Mouse (Mus musculus): ENCODE measurements at regions not wholly inside any gene's neighbourhood (a gene's known extent, or its start where the extent isn't known, plus 50 kb on each side); places are given as distances from the start of the nearest gene placed in this dataset.

- no peak for ATAC-seq
- Histone ChIP-seq H3K4me1 (ENCODE audit: insufficient read depth, low read depth, low read length) (no peaks in the 10 kb centered on the region), H3K27me3 (replicated peaks; ENCODE audit: insufficient read depth, low read length) (no peaks in the 10 kb centered on the region), H3K4me3 (ENCODE audit: low read depth, low read length) (no peak overlapping the region), H3K4me2 (replicated peaks; ENCODE audit: low read depth, low read length) (no peak overlapping the region), H3K36me3 (ENCODE audit: insufficient read depth, low read length) (no peaks in the 10 kb centered on the region), H3K9me3 (ENCODE audit: low read length) (no peaks in the 10 kb centered on the region), H3K27ac (ENCODE audit: low read length) (no peak overlapping the region), H3K9ac (replicated peaks; ENCODE audit: low read depth) (no peak overlapping the region)
- TF ChIP-seq EP300 (IDR thresholded peaks at IDR 0.05) (no peak), CTCF (IDR thresholded peaks at IDR 0.05) (no peak)
- 85% methylated on average over 1 of the region's 1 CpGs for WGBS
- no peak for DNase-seq (ENCODE audit: low spot score)
Measured at GRCm38 (mm10) chr13:46193131-46193530, 80.4 kb upstream of the Stmnd1 start.

GRCm38 (mm10) chr13:46189726-46190125 lies 83.8 kb upstream of the Stmnd1 start:
- no peaks in the 10 kb centered on the region for H3K36me3 ChIP-seq (ENCODE audit: insufficient read depth, low read length)
- no peak overlapping the region for H3K9ac ChIP-seq (replicated peaks; ENCODE audit: low read depth)
- no peak for DNase-seq (ENCODE audit: low spot score)
- H3K27me3 ChIP-seq (replicated peaks; ENCODE audit: insufficient read depth, low read length), result no peaks in the 10 kb centered on the region
- no peak for ATAC-seq
- 58% methylated on average over 2 of the region's 2 CpGs for WGBS
- no peak overlapping the region for H3K4me3 ChIP-seq (ENCODE audit: low read depth, low read length)
- H3K9me3 ChIP-seq (ENCODE audit: low read length), result no peaks in the 10 kb centered on the region
- H3K4me1 ChIP-seq (ENCODE audit: insufficient read depth, low read depth, low read length), result no peaks in the 10 kb centered on the region
- no peak for TF ChIP-seq EP300 (IDR thresholded peaks at IDR 0.05)
- no peak for TF ChIP-seq CTCF (IDR thresholded peaks at IDR 0.05)
- no peak overlapping the region for H3K4me2 ChIP-seq (replicated peaks; ENCODE audit: low read depth, low read length)
- H3K27ac ChIP-seq (ENCODE audit: low read length), result no peak overlapping the region

GRCm38 (mm10) chr13:46182851-46183250 lies 90.7 kb upstream of the Stmnd1 start:
- H3K9ac ChIP-seq (replicated peaks; ENCODE audit: low read depth), result no peak overlapping the region
- no peaks in the 10 kb centered on the region for H3K36me3 ChIP-seq (ENCODE audit: insufficient read depth, low read length)
- H3K27me3 ChIP-seq (replicated peaks; ENCODE audit: insufficient read depth, low read length), result no peaks in the 10 kb centered on the region
- H3K4me2 ChIP-seq (replicated peaks; ENCODE audit: low read depth, low read length), result no peak overlapping the region
- 74% methylated on average over 8 of the region's 8 CpGs for WGBS
- H3K27ac ChIP-seq (ENCODE audit: low read length), result no peak overlapping the region
- DNase-seq (ENCODE audit: low spot score) (peak; percentile 51), ATAC-seq (no peak)
- H3K4me1 ChIP-seq (ENCODE audit: insufficient read depth, low read depth, low read length), result no peaks in the 10 kb centered on the region
- TF ChIP-seq EP300 (IDR thresholded peaks at IDR 0.05), result no peak
- TF ChIP-seq CTCF (IDR thresholded peaks at IDR 0.05), result peak; percentile 38
- no peaks in the 10 kb centered on the region for H3K9me3 ChIP-seq (ENCODE audit: low read length)
- H3K4me3 ChIP-seq (ENCODE audit: low read depth, low read length), result no peak overlapping the region

GRCm38 (mm10) chr13:46180606-46181133 lies 92.9 kb upstream of the Stmnd1 start:
- peak; percentile 49 for DNase-seq (ENCODE audit: low spot score)
- Histone ChIP-seq H3K4me1 (ENCODE audit: insufficient read depth, low read depth, low read length) (no peaks in the 10 kb centered on the region), H3K4me3 (ENCODE audit: low read depth, low read length) (no peak overlapping the region), H3K36me3 (ENCODE audit: insufficient read depth, low read length) (no peaks in the 10 kb centered on the region), H3K27ac (ENCODE audit: low read length) (no peak overlapping the region), H3K4me2 (replicated peaks; ENCODE audit: low read depth, low read length) (peak overlapping the region; percentile 23; the same call in 1 of the 2 replicates), H3K9me3 (ENCODE audit: low read length) (no peaks in the 10 kb centered on the region), H3K9ac (replicated peaks; ENCODE audit: low read depth) (no peak overlapping the region), H3K27me3 (replicated peaks; ENCODE audit: insufficient read depth, low read length) (no peaks in the 10 kb centered on the region)
- 20% methylated on average over 12 of the region's 12 CpGs for WGBS
- ATAC-seq, result no peak
- TF ChIP-seq EP300 (IDR thresholded peaks at IDR 0.05) (no peak), CTCF (IDR thresholded peaks at IDR 0.05) (no peak)

GRCm38 (mm10) chr13:46179916-46180315 lies 93.6 kb upstream of the Stmnd1 start:
- H3K9ac ChIP-seq (replicated peaks; ENCODE audit: low read depth), result no peak overlapping the region
- no peak overlapping the region for H3K4me2 ChIP-seq (replicated peaks; ENCODE audit: low read depth, low read length)
- no peak overlapping the region for H3K27ac ChIP-seq (ENCODE audit: low read length)
- DNase-seq (ENCODE audit: low spot score), result no peak
- 84% methylated on average over 3 of the region's 3 CpGs for WGBS
- no peaks in the 10 kb centered on the region for H3K9me3 ChIP-seq (ENCODE audit: low read length)
- ATAC-seq, result no peak
- no peak overlapping the region for H3K4me3 ChIP-seq (ENCODE audit: low read depth, low read length)
- H3K4me1 ChIP-seq (ENCODE audit: insufficient read depth, low read depth, low read length), result no peaks in the 10 kb centered on the region
- no peak for TF ChIP-seq EP300 (IDR thresholded peaks at IDR 0.05)
- TF ChIP-seq CTCF (IDR thresholded peaks at IDR 0.05), result no peak
- H3K27me3 ChIP-seq (replicated peaks; ENCODE audit: insufficient read depth, low read length), result no peaks in the 10 kb centered on the region
- H3K36me3 ChIP-seq (ENCODE audit: insufficient read depth, low read length), result no peaks in the 10 kb centered on the region

GRCm38 (mm10) chr13:46173103-46173502 lies 100.4 kb upstream of the Stmnd1 start:
- no peak for TF ChIP-seq CTCF (IDR thresholded peaks at IDR 0.05)
- TF ChIP-seq EP300 (IDR thresholded peaks at IDR 0.05), result no peak
- Histone ChIP-seq H3K9ac (replicated peaks; ENCODE audit: low read depth) (no peak overlapping the region), H3K4me2 (replicated peaks; ENCODE audit: low read depth, low read length) (no peak overlapping the region), H3K36me3 (ENCODE audit: insufficient read depth, low read length) (no peaks in the 10 kb centered on the region), H3K9me3 (ENCODE audit: low read length) (no peaks in the 10 kb centered on the region), H3K27ac (ENCODE audit: low read length) (no peak overlapping the region), H3K4me1 (ENCODE audit: insufficient read depth, low read depth, low read length) (no peaks in the 10 kb centered on the region), H3K27me3 (replicated peaks; ENCODE audit: insufficient read depth, low read length) (no peaks in the 10 kb centered on the region), H3K4me3 (ENCODE audit: low read depth, low read length) (no peak overlapping the region)
- 51% methylated on average over 8 of the region's 8 CpGs for WGBS
- no peak for DNase-seq (ENCODE audit: low spot score)
- no peak for ATAC-seq

- DNase-seq (ENCODE audit: low spot score), result peak; percentile 75
- H3K9me3 ChIP-seq (ENCODE audit: low read length), result no peaks in the 10 kb centered on the region
- H3K4me3 ChIP-seq (ENCODE audit: low read depth, low read length), result no peak overlapping the region
- no peaks in the 10 kb centered on the region for H3K27me3 ChIP-seq (replicated peaks; ENCODE audit: insufficient read depth, low read length)
- TF ChIP-seq EP300 (IDR thresholded peaks at IDR 0.05) (no peak), CTCF (IDR thresholded peaks at IDR 0.05) (peak; percentile 92)
- H3K36me3 ChIP-seq (ENCODE audit: insufficient read depth, low read length), result no peaks in the 10 kb centered on the region
- no peak overlapping the region for H3K9ac ChIP-seq (replicated peaks; ENCODE audit: low read depth)
- H3K4me1 ChIP-seq (ENCODE audit: insufficient read depth, low read depth, low read length), result no peaks in the 10 kb centered on the region
- peak overlapping the region; percentile 35 for H3K4me2 ChIP-seq (replicated peaks; ENCODE audit: low read depth, low read length)
- H3K27ac ChIP-seq (ENCODE audit: low read length), result no peak overlapping the region
- peak; percentile 73 for ATAC-seq
- WGBS, result 2% methylated on average over 10 of the region's 10 CpGs
Measured at GRCm38 (mm10) chr13:46162025-46162374, 111.5 kb upstream of the Stmnd1 start.

Measured in lung, postnatal 0 days (tissue).